Mouse (Mus musculus) thymus, adult 2 months (tissue): Measurements from ENCODE around the gene Lmf2.

Experiments used
- CTCF ChIP-seq: fragments of 200-500 bp; IDR thresholded peaks from 2 replicates; pipeline ENCODE4 v1.5.1; 2012; ENCODE audit warnings: mild to moderate bottlenecking, control low read depth, low read length, moderate library complexity, borderline replicate concordance; ENCODE audit not compliant: control insufficient read depth, poor library complexity, insufficient read depth; ENCODE audit errors: extremely low read depth
- POLR2A ChIP-seq: fragments of 200-500 bp; IDR thresholded peaks from 2 replicates; pipeline ENCODE4 v1.6.1; 2012; ENCODE audit warnings: mild to moderate bottlenecking, low read length, control low read depth, moderate library complexity; ENCODE audit not compliant: control insufficient read depth, poor library complexity, insufficient read depth; ENCODE audit errors: extremely low read depth

- TF ChIP-seq CTCF (no peak), POLR2A (no peak)
Observed at GRCm38 (mm10) chr15:89372068-89372467, 16.6 kb upstream of the Lmf2 start.
